26 mouse cellular contexts compared by ENCODE assay signal in genomic region chr13:56472661-56473060, GRCm38 (mm10). TPM values are rescaled to one million over a fixed set of nuclear protein-coding genes. Genes with fewer than 3 reads are reported as not detected.
DNase-seq lines count a peak whose midpoint lies in the region; ATAC-seq lines count a peak whose summit lies in the region.
"Had no signal": no experiment of that assay in that cellular context is flagged by ENCODE, and none has a peak within 500 bp of the region (broad histone marks: within the 10 kb centered on the region; RNA-seq: fewer than 3 reads in every experiment).

No protein-coding gene starts in this region.

- peak; percentile 80 for DNase-seq in heart, adult 11 months
- DNase-seq in heart, adult 18-20 months: no peak
- peak; percentile 35 for DNase-seq in intestine, embryonic 14.5 days (ENCODE audit: low spot score)
- DNase-seq in testis, postnatal 10 days (ENCODE audit: low spot score): peak; percentile 29
- DNase-seq in testis, postnatal 14 days (ENCODE audit: low spot score): no peak
- DNase-seq: adrenal gland, adult 8-10 months; B cell, adult 2 months; cerebellum, adult 11-12 months; cerebellum, adult 9-10 months had no signal

- no peaks in the 10 kb centered on the region for H3K27me3 ChIP-seq in intestine, embryonic 14.5 days (replicated peaks; ENCODE audit: control insufficient read depth, insufficient read depth, low read length)
- no peaks in the 10 kb centered on the region for H3K27me3 ChIP-seq in intestine, embryonic 16.5 days (replicated peaks; ENCODE audit: control insufficient read depth, insufficient read depth, low read length)
- H3K27me3 ChIP-seq: embryonic facial prominence, embryonic 12.5 days; Patski had no signal

- ATAC-seq in intestine, embryonic 14.5 days (replicated peaks; ENCODE audit: low FRiP score, low TSS enrichment, low read depth): no peak
- ATAC-seq in intestine, embryonic 16.5 days: no peak
- ATAC-seq: activated CD4-positive, CD25-positive, alpha-beta regulatory T cell, adult 4 months; CD4-positive, CD25-positive, alpha-beta regulatory T cell, adult 4 months; forebrain, embryonic 13.5 days; forebrain, embryonic 15.5 days; Patski had no signal

- no peak overlapping the region for H3K27ac ChIP-seq in intestine, embryonic 14.5 days (ENCODE audit: low read depth)
- no peak overlapping the region for H3K27ac ChIP-seq in intestine, embryonic 16.5 days (ENCODE audit: low read length)
- H3K27ac ChIP-seq: embryonic facial prominence, embryonic 10.5 days; embryonic facial prominence, embryonic 12.5 days; forebrain, embryonic 13.5 days; forebrain, embryonic 15.5 days had no signal

- 89% methylated on average over 9 of the region's 9 CpGs for WGBS in intestine, embryonic 14.5 days
- 89% methylated on average over 9 of the region's 9 CpGs for WGBS in intestine, embryonic 16.5 days

- H3K4me3 ChIP-seq in intestine, embryonic 14.5 days (ENCODE audit: low read depth, low read length): no peak overlapping the region
- H3K4me3 ChIP-seq in intestine, embryonic 16.5 days (ENCODE audit: low read length): no peak overlapping the region
- H3K4me3 ChIP-seq: embryonic facial prominence, embryonic 10.5 days; embryonic facial prominence, embryonic 12.5 days; forebrain, embryonic 13.5 days; forebrain, embryonic 15.5 days had no signal

- H3K9me3 ChIP-seq in intestine, embryonic 14.5 days (ENCODE audit: control insufficient read depth, low read length): no peaks in the 10 kb centered on the region
- H3K9me3 ChIP-seq in intestine, embryonic 16.5 days (ENCODE audit: control insufficient read depth, low read length): no peaks in the 10 kb centered on the region
- H3K9me3 ChIP-seq: embryonic facial prominence, embryonic 10.5 days; embryonic facial prominence, embryonic 12.5 days; forebrain, embryonic 13.5 days; forebrain, embryonic 15.5 days had no signal

- no peak overlapping the region for H3K4me2 ChIP-seq in intestine, embryonic 14.5 days (ENCODE audit: low read length)
- H3K4me2 ChIP-seq in intestine, embryonic 16.5 days (ENCODE audit: low read depth, low read length): no peak overlapping the region
- H3K4me2 ChIP-seq: embryonic facial prominence, embryonic 12.5 days; forebrain, embryonic 13.5 days; forebrain, embryonic 15.5 days had no signal

- H3K36me3 ChIP-seq in intestine, embryonic 14.5 days (ENCODE audit: control insufficient read depth, insufficient read depth, low read length): no peaks in the 10 kb centered on the region
- H3K36me3 ChIP-seq in intestine, embryonic 16.5 days (ENCODE audit: control insufficient read depth, insufficient read depth, low read length): no peaks in the 10 kb centered on the region
- H3K36me3 ChIP-seq: embryonic facial prominence, embryonic 10.5 days; embryonic facial prominence, embryonic 12.5 days; forebrain, embryonic 15.5 days; G1E had no signal

- 0 out of 2 replicates have a peak, but pooled peaks cover 3% of the 10 kb centered on the region for H3K4me1 ChIP-seq in intestine, embryonic 14.5 days (replicated peaks; ENCODE audit: control insufficient read depth, insufficient read depth, low read length)
- no peaks in the 10 kb centered on the region for H3K4me1 ChIP-seq in intestine, embryonic 16.5 days (ENCODE audit: control insufficient read depth, insufficient read depth, low read length)
- H3K4me1 ChIP-seq: embryonic facial prominence, embryonic 12.5 days had no signal

- H3K9ac ChIP-seq in intestine, embryonic 14.5 days (ENCODE audit: low read length): no peak overlapping the region
- H3K9ac ChIP-seq in intestine, embryonic 16.5 days (ENCODE audit: low read depth, low read length): no peak overlapping the region
- H3K9ac ChIP-seq: embryonic facial prominence, embryonic 12.5 days; forebrain, embryonic 13.5 days; forebrain, embryonic 15.5 days had no signal

RNA-seq across cellular contexts. Expression of gene Il9, which starts 9.4 kb away (rescaled TPM):
- total RNA-seq in heart, adult 18-20 months (2021): not detected
- polyA plus RNA-seq in intestine, embryonic 14.5 days (2014; fragmentation: Nextera tagmentation; extraction: Ambion mirVana): not detected in 2 replicates
- polyA plus RNA-seq in intestine, embryonic 16.5 days (2015; fragmentation: Nextera tagmentation; extraction: Ambion mirVana): not detected in 2 replicates
- total RNA-seq: adrenal gland, adult 18-20 months; adrenal gland, adult 8-10 months; adrenal gland, postnatal 14 days; adrenal gland, postnatal 36 days; CH12.LX; G1E had no signal
- polyA plus RNA-seq: activated CD4-positive, CD25-positive, alpha-beta regulatory T cell, adult 4 months; CD4-positive, CD25-positive, alpha-beta regulatory T cell, adult 4 months; cerebellum, adult 2 months; cortical plate, adult 2 months; embryonic facial prominence, embryonic 10.5 days; embryonic facial prominence, embryonic 12.5 days; embryonic facial prominence, embryonic 14.5 days; forebrain, embryonic 11.5 days; forebrain, embryonic 13.5 days; forebrain, embryonic 15.5 days; G1E; Patski had no signal

RNA-seq across cellular contexts. Expression of gene Slc25a48, which starts 34.5 kb away (rescaled TPM):
- total RNA-seq in heart, adult 18-20 months (2021): under 1 TPM; 0.07 to 0.15 TPM
- 0.05 TPM in 2 replicates for polyA plus RNA-seq in intestine, embryonic 14.5 days (2014; fragmentation: Nextera tagmentation; extraction: Ambion mirVana)
- 0.06 TPM in 1 of 2 replicates, not detected in the other for polyA plus RNA-seq in intestine, embryonic 16.5 days (2015; fragmentation: Nextera tagmentation; extraction: Ambion mirVana)
- total RNA-seq: CH12.LX had no signal
- polyA plus RNA-seq: activated CD4-positive, CD25-positive, alpha-beta regulatory T cell, adult 4 months; CD4-positive, CD25-positive, alpha-beta regulatory T cell, adult 4 months; embryonic facial prominence, embryonic 10.5 days; forebrain, embryonic 11.5 days; forebrain, embryonic 13.5 days; forebrain, embryonic 15.5 days; G1E had no signal

RNA-seq across cellular contexts. Expression of gene Gm3045, which starts 46.3 kb away (rescaled TPM):
- not detected for total RNA-seq in heart, adult 18-20 months (2021)
- not detected in 2 replicates for polyA plus RNA-seq in intestine, embryonic 14.5 days (2014; fragmentation: Nextera tagmentation; extraction: Ambion mirVana)
- not detected in 2 replicates for polyA plus RNA-seq in intestine, embryonic 16.5 days (2015; fragmentation: Nextera tagmentation; extraction: Ambion mirVana)
- total RNA-seq: adrenal gland, adult 18-20 months; adrenal gland, adult 8-10 months; adrenal gland, postnatal 14 days; adrenal gland, postnatal 36 days; CH12.LX had no signal
- polyA plus RNA-seq: activated CD4-positive, CD25-positive, alpha-beta regulatory T cell, adult 4 months; CD4-positive, CD25-positive, alpha-beta regulatory T cell, adult 4 months; cerebellum, adult 2 months; cortical plate, adult 2 months; embryonic facial prominence, embryonic 10.5 days; embryonic facial prominence, embryonic 12.5 days; embryonic facial prominence, embryonic 14.5 days; forebrain, embryonic 11.5 days; forebrain, embryonic 13.5 days; forebrain, embryonic 15.5 days; G1E; Patski had no signal

RNA-seq across cellular contexts. Expression of gene Fbxl21, which starts 49.6 kb away (rescaled TPM):
- total RNA-seq in heart, adult 18-20 months (2021): under 1 TPM; 0.74 to 0.87 TPM
- polyA plus RNA-seq in intestine, embryonic 14.5 days (2014; fragmentation: Nextera tagmentation; extraction: Ambion mirVana): 3.2 and 3.8 TPM in 2 replicates
- polyA plus RNA-seq in intestine, embryonic 16.5 days (2015; fragmentation: Nextera tagmentation; extraction: Ambion mirVana): 1.6 and 2.1 TPM in 2 replicates
- total RNA-seq: CH12.LX had no signal
- polyA plus RNA-seq: G1E had no signal

Comparison
In these comparisons a context has a peak if more than half of its experiments do, and no peak if none do; other contexts are left out.
1. DNase-seq: peak in heart, adult 11 months (single experiment), intestine, embryonic 14.5 days (single experiment) and testis, postnatal 10 days (single experiment); none in heart, adult 18-20 months (0 of 2) and testis, postnatal 14 days (single experiment).